Mouse (Mus musculus): Measurements from ENCODE around the gene Lsm4. TPM values are rescaled to one million over a fixed set of nuclear protein-coding genes. Genes with fewer than 3 reads are reported as not detected.
A peak's percentile ranks its signal among the peaks of the same experiment; 100 is the strongest.

Gene Lsm4
- polyA plus RNA-seq, 2 experiments: 182 to 247 TPM

GRCm38 (mm10) chr8:70696019-70696885 is 23.2 kb downstream of the Lsm4 start:
- Histone ChIP-seq H3K9me3 (ENCODE audit: control insufficient read depth, low read length) (no peaks in the 10 kb centered on the region), H3K4me1 (ENCODE audit: control insufficient read depth, insufficient read depth, low read length) (peaks cover 41% of the 10 kb centered on the region), H3K27me3 (ENCODE audit: control insufficient read depth, insufficient read depth, low read length) (no peaks in the 10 kb centered on the region), H3K4me3 (replicated peaks; ENCODE audit: low read length) (peak overlapping the region; percentile 18), H3K4me2 (replicated peaks; ENCODE audit: low read depth, low read length, severe bottlenecking) (peak overlapping the region; percentile 51), H3K36me3 (ENCODE audit: control insufficient read depth, insufficient read depth, low read length) (no peaks in the 10 kb centered on the region), H3K9ac (ENCODE audit: low read depth, low read length, severe bottlenecking) (peak overlapping the region; percentile 48), H3K27ac (replicated peaks; ENCODE audit: low read depth, low read length) (peak overlapping the region; percentile 94)
- TF ChIP-seq POLR2A (IDR thresholded peaks at IDR 0.05; ENCODE audit: borderline replicate concordance, extremely low read depth, insufficient read depth, insufficient read length): no peak
- DNase-seq (ENCODE audit: low spot score) (peak; percentile 80), ATAC-seq (ENCODE audit: low FRiP score, low read depth) (no peak)
- WGBS: 5% methylated on average over 29 of the region's 31 CpGs

- TF ChIP-seq POLR2A (IDR thresholded peaks at IDR 0.05; ENCODE audit: borderline replicate concordance, extremely low read depth, insufficient read depth, insufficient read length): no peak
Measured at GRCm38 (mm10) chr8:70696946-70697345, 23.9 kb downstream of the Lsm4 start.

GRCm38 (mm10) chr8:70697366-70698250 is 24.6 kb downstream of the Lsm4 start:
- DNase-seq (ENCODE audit: low spot score) (no peak), ATAC-seq (ENCODE audit: low FRiP score, low read depth) (no peak)
- H3K27ac ChIP-seq (replicated peaks; ENCODE audit: low read depth, low read length): peak overlapping the region; percentile 94
- peak overlapping the region; percentile 57 for H3K4me2 ChIP-seq (replicated peaks; ENCODE audit: low read depth, low read length, severe bottlenecking)
- 66% methylated on average over 12 of the region's 12 CpGs for WGBS
- H3K36me3 ChIP-seq (ENCODE audit: control insufficient read depth, insufficient read depth, low read length): 0 out of 2 replicates have a peak, but pooled peaks cover 4% of the 10 kb centered on the region
- H3K27me3 ChIP-seq (ENCODE audit: control insufficient read depth, insufficient read depth, low read length): no peaks in the 10 kb centered on the region
- peak overlapping the region; percentile 98 for H3K4me3 ChIP-seq (replicated peaks; ENCODE audit: low read length)
- H3K9ac ChIP-seq (ENCODE audit: low read depth, low read length, severe bottlenecking): peak overlapping the region; percentile 99; the same call in 1 of the 2 replicates
- H3K9me3 ChIP-seq (ENCODE audit: control insufficient read depth, low read length): no peaks in the 10 kb centered on the region
- no peak for TF ChIP-seq POLR2A (IDR thresholded peaks at IDR 0.05; ENCODE audit: borderline replicate concordance, extremely low read depth, insufficient read depth, insufficient read length)
- H3K4me1 ChIP-seq (ENCODE audit: control insufficient read depth, insufficient read depth, low read length): peaks cover 37% of the 10 kb centered on the region

More at GRCm38 (mm10) chr8:70696946-70697345, 23.9 kb downstream of the Lsm4 start:
- DNase-seq (ENCODE audit: low spot score) (no peak), ATAC-seq (ENCODE audit: low FRiP score, low read depth) (no peak)
- Histone ChIP-seq H3K4me3 (replicated peaks; ENCODE audit: low read length) (peak overlapping the region; percentile 18), H3K4me1 (ENCODE audit: control insufficient read depth, insufficient read depth, low read length) (peaks cover 41% of the 10 kb centered on the region), H3K9me3 (ENCODE audit: control insufficient read depth, low read length) (no peaks in the 10 kb centered on the region), H3K36me3 (ENCODE audit: control insufficient read depth, insufficient read depth, low read length) (no peaks in the 10 kb centered on the region), H3K9ac (ENCODE audit: low read depth, low read length, severe bottlenecking) (peak overlapping the region; percentile 48), H3K27me3 (ENCODE audit: control insufficient read depth, insufficient read depth, low read length) (no peaks in the 10 kb centered on the region), H3K27ac (replicated peaks; ENCODE audit: low read depth, low read length) (peak overlapping the region; percentile 94), H3K4me2 (replicated peaks; ENCODE audit: low read depth, low read length, severe bottlenecking) (peak overlapping the region; percentile 51)
- 10% methylated on average over 4 of the region's 4 CpGs for WGBS

GRCm38 (mm10) chr8:70698310-70699109 is 25.5 kb downstream of the Lsm4 start, which contains the start of gene Jund:
Gene Jund (plus strand): TSS chr8:70698949.
- TF ChIP-seq POLR2A (IDR thresholded peaks at IDR 0.05; ENCODE audit: borderline replicate concordance, extremely low read depth, insufficient read depth, insufficient read length): peak; percentile 99
- H3K27ac ChIP-seq (replicated peaks; ENCODE audit: low read depth, low read length): peak within 1 kb of the TSS; percentile 94

More at GRCm38 (mm10) chr8:70698310-70699109, 25.5 kb downstream of the Lsm4 start, which contains the start of gene Jund:
- 1% methylated on average over 68 of the region's 69 CpGs for WGBS
- H3K9ac ChIP-seq (ENCODE audit: low read depth, low read length, severe bottlenecking): peak within 1 kb of the TSS; percentile 99
- H3K4me1 ChIP-seq (ENCODE audit: control insufficient read depth, insufficient read depth, low read length): peaks cover 37% of the 10 kb centered on the region
- DNase-seq (ENCODE audit: low spot score): peak; percentile 99
- peak within 1 kb of the TSS; percentile 57 for H3K4me2 ChIP-seq (replicated peaks; ENCODE audit: low read depth, low read length, severe bottlenecking)
- ATAC-seq (ENCODE audit: low FRiP score, low read depth): peak; percentile 89
- H3K27me3 ChIP-seq (ENCODE audit: control insufficient read depth, insufficient read depth, low read length): no peaks in the 10 kb centered on the region
- peaks cover 9% of the 10 kb centered on the region for H3K36me3 ChIP-seq (ENCODE audit: control insufficient read depth, insufficient read depth, low read length)
- no peaks in the 10 kb centered on the region for H3K9me3 ChIP-seq (ENCODE audit: control insufficient read depth, low read length)
- peak within 1 kb of the TSS; percentile 98 for H3K4me3 ChIP-seq (replicated peaks; ENCODE audit: low read length)
